Mouse (Mus musculus): ENCODE data around the gene Hesx1.
A peak's percentile ranks its signal among the peaks of the same experiment; 100 is the strongest.

GRCm38 (mm10) chr14:26994211-26994741 is at the start of gene Hesx1:
- TF ChIP-seq CTCF (IDR thresholded peaks at IDR 0.05; ENCODE audit: borderline replicate concordance, control insufficient read depth, extremely low read depth, insufficient read depth, low read length, poor library complexity) (0 out of 2 replicates have a peak, but pooled peaks have one; percentile 13), POLR2A (IDR thresholded peaks at IDR 0.05; ENCODE audit: control insufficient read depth, extremely low read depth, insufficient read depth, low read length, poor library complexity) (no peak)

Measured in thymus, adult 2 months (tissue).